Mouse (Mus musculus) stomach, postnatal 0 days (tissue): ENCODE data around the gene Zc3h6.

ENCODE experiments used
- CTCF ChIP-seq: IDR thresholded peaks from 2 replicates; pipeline ENCODE4 v1.5.1; 2016; ENCODE audit warnings: antibody characterized with exemption, low read depth, mild to moderate bottlenecking, moderate library complexity
- EP300 ChIP-seq: optimal IDR thresholded peaks from 2 replicates; pipeline ENCODE3; 2016; ENCODE audit warnings: antibody characterized with exemption

DNA sequence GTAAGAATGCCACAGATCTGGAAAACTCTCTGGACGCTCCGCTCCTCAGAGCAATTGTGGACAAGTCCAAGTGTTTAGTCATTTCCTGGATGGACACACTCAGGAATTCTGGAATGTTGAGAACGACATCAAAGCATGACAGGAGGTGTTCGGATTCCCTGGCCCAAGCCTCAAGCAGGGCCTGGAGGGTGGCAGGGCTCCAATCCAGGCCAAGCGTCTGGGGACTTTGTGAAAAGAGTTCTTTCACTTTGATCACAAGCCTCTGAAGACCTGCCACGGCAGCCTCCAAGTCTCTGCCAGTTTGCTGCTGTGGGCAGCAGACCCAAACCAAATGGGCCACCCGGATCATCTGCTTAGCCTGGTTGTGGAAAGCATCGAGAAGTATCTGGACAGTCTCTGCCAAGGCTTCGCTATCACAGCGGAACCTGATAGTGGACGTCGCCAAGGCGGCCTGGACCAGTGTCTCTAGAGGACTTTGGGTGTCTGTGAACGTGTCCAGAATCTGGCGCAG, 71.3 kb downstream of the Zc3h6 start:
- TF ChIP-seq EP300 (no peak), CTCF (no peak)
